Mouse (Mus musculus): Measurements from ENCODE around the gene Bpifb9a. TPM values are rescaled to one million over a fixed set of nuclear protein-coding genes. Genes with fewer than 3 reads are reported as not detected.
"Not testable (repeated sequence)": the region's sequence is repeated elsewhere in the genome, so short reads cannot be mapped to it uniquely, and the experiment has no call there.

Bpifb9a gene
- total RNA-seq (2017): not detected in 3 replicates

GRCm38 (mm10) chr2:154257554-154257953 is at the start of gene Bpifb9a:
Gene Bpifb9a, plus strand, starts transcription at chr2:154257854.
- not testable (repeated sequence) for ATAC-seq (replicated peaks; ENCODE audit: insufficient number of reproducible peaks, low FRiP score, low TSS enrichment, poor library complexity, severe bottlenecking)

- ATAC-seq (replicated peaks; ENCODE audit: insufficient number of reproducible peaks, low FRiP score, low TSS enrichment, poor library complexity, severe bottlenecking): no peak
Observed at GRCm38 (mm10) chr2:154209112-154209511, 48.5 kb upstream of the Bpifb9a start.

DNA sequence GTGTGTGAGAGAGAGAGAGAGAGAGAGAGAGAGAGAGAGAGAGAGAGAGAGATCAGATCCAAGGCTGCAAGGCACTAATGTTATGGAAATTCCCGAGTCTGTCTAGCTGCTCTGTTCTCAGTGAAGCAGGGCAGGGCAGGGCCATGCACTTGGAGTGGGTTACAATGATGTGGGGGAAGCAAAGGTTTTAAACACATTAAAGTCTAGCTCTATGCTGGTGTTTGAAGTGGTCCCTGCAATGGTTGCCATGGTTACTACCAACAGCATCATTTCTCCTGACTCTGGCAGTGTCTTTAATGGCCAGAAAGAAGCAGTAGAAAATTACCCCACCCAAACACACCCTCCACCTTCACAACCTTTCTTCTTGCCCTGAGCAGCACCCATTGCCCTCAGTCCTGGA is 46.5 kb upstream of the Bpifb9a start:
- ATAC-seq (replicated peaks; ENCODE audit: insufficient number of reproducible peaks, low FRiP score, low TSS enrichment, poor library complexity, severe bottlenecking): no peak

DNA sequence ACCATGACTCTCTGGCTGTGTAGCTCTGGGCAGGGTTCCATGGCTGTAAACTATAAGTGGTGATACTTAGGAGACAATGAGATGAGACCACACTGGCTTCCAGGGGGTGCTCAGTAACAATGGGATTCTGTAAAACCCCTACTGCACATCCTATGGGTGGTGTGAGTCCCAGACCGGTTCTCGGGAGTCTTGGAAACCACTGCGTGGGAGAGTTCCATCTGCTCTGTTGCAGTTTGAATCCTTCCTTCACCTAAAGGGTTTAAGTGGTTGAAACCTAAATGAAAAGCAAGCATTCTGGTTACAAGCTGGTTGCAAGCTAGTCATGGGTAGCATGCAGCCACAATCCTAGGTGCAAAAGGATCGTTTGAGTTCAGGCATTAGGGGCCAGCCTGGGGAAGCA is 45.8 kb upstream of the Bpifb9a start:
- no peak for ATAC-seq (replicated peaks; ENCODE audit: insufficient number of reproducible peaks, low FRiP score, low TSS enrichment, poor library complexity, severe bottlenecking)

DNA sequence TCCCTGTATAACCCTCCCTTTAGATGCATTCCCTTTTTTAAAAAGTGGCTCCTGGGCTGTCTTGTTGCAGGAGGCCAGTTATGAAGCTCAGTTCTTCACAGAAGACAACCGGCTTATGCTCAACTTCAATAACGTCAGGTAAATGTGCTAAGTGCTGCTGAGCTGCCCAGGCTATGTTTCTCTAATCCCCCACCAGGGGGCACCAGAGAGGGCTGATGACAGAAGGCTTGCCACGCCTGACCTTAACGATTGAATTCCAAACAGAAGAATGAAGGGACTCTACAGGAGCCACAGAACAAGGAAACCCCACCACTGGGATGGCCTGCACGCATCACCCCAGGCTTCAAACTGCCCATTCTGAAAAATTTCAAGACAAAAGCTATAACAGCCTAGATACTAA is 42.5 kb upstream of the Bpifb9a start:
- peak; percentile 59; the same call in 1 of the 2 replicates for ATAC-seq (replicated peaks; ENCODE audit: insufficient number of reproducible peaks, low FRiP score, low TSS enrichment, poor library complexity, severe bottlenecking)

DNA sequence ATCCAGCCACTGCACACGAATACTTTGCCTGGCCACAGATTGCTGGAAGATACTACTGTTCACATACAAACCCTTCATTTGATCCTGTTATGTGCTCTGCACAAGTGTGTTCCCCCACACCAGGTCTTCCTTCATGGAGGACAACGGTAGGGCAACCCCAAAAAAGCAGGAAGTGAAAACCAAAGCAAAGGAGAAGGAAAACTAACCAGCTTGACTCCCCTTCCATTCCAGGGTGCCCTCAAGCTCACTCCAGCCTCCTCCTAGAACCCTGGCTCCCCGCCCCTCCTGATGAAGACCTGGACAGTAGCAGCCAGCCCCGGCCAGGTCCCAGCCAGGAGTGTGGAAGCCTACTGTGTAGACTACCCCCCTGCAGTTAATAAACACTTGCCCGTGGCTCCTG is 37.7 kb upstream of the Bpifb9a start:
- no peak for ATAC-seq (replicated peaks; ENCODE audit: insufficient number of reproducible peaks, low FRiP score, low TSS enrichment, poor library complexity, severe bottlenecking)

DNA sequence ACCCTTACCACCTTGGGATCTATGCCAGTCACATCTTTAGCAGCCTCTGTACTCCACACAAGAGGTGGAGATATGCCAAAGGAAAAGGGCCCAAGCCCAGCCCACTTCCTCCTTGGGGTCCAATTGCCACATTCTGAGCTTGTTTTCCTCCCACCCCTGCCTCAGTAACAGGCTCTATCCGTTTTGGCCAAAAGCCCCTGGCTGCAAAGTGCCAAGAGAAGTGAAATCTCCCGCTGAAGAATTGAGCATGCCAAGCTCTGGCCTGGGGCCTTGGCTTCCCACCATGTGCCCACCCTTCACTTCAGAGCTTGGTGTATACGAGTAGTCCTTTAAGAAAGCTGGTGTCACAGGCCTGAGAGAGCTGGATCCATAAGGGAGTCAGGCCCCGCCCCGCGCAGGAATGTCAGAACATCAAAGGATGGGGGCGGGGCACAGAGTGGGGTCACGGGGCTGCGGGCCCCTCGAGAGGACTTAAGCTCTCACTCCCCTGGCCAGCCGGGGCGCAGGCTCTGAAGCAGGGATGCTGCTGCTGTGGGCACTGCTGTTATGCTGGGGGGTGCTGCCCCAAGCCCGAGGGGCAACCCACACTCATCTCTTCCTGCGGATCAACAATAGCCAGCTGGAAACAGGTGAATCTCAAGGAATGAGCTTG is 34.3 kb upstream of the Bpifb9a start, which contains the start of gene Bpifb5:
Gene Bpifb5 (plus strand): TSS at position 478 of the 652 bp plus-strand sequence.
- ATAC-seq (replicated peaks; ENCODE audit: insufficient number of reproducible peaks, low FRiP score, low TSS enrichment, poor library complexity, severe bottlenecking): no peak

- ATAC-seq (replicated peaks; ENCODE audit: insufficient number of reproducible peaks, low FRiP score, low TSS enrichment, poor library complexity, severe bottlenecking): no peak
Observed at GRCm38 (mm10) chr2:154223917-154224273, 33.8 kb upstream of the Bpifb9a start.

- ATAC-seq (replicated peaks; ENCODE audit: insufficient number of reproducible peaks, low FRiP score, low TSS enrichment, poor library complexity, severe bottlenecking): no peak
Observed at GRCm38 (mm10) chr2:154226991-154227390, 30.7 kb upstream of the Bpifb9a start.

- ATAC-seq (replicated peaks; ENCODE audit: insufficient number of reproducible peaks, low FRiP score, low TSS enrichment, poor library complexity, severe bottlenecking): no peak
Observed at GRCm38 (mm10) chr2:154227830-154228229, 29.8 kb upstream of the Bpifb9a start.

DNA sequence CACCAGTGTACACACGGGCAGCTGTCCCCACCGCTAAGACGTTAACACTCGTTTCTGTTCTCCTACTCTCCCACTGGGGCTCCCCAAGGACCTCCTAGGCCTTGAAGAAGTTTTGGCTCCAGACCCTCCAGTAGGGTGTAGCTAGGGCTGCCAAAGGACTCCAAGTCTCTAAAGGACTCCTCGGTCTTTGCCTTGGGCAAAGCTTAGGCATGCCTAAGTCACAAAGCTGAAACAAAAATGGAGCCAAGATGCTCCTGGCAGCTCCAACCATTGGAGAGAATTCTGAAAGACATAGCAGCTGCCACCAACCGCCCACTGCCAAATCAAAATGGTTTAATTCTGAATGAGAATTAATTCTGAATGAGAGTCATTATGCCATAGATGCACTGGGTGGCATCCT is 24.2 kb upstream of the Bpifb9a start:
- no peak for ATAC-seq (replicated peaks; ENCODE audit: insufficient number of reproducible peaks, low FRiP score, low TSS enrichment, poor library complexity, severe bottlenecking)

GRCm38 (mm10) chr2:154240771-154241170 is 16.9 kb upstream of the Bpifb9a start:
- ATAC-seq (replicated peaks; ENCODE audit: insufficient number of reproducible peaks, low FRiP score, low TSS enrichment, poor library complexity, severe bottlenecking): no peak

- not testable (repeated sequence) for ATAC-seq (replicated peaks; ENCODE audit: insufficient number of reproducible peaks, low FRiP score, low TSS enrichment, poor library complexity, severe bottlenecking)
Observed at GRCm38 (mm10) chr2:154242726-154243125, 14.9 kb upstream of the Bpifb9a start.

DNA sequence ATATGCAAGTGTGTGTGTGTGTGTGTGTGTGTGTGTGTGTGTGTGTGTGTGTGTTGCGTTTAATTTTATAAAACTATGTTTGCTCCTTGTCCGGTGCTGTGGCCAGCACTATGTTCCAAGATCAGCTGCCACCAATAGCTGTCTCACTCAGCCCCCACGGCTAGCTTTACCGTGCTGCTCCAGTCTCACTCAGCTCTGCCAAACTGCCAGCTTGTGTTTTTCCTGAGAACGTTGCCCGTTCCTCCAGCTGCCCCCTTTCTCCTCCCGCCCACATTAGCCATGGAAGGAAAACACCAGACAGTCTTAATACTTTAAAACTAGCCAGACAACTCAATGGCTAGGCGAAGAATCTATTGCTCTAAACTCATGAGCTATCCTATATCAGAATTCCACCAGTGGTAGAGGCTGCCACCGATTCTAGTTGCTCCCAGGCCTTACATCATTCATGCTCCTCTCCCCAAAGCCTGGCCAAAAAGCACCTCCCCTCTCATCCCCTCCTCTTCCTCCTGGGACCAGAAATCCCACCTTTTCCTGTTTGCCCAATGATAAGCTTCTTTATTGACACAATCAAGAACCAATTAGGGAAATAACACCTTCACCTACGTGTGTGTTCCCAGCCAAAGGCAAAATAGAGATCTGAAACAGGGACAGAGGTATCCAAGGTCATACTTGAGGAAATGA is 14.2 kb upstream of the Bpifb9a start:
- ATAC-seq (replicated peaks; ENCODE audit: insufficient number of reproducible peaks, low FRiP score, low TSS enrichment, poor library complexity, severe bottlenecking): no peak

DNA sequence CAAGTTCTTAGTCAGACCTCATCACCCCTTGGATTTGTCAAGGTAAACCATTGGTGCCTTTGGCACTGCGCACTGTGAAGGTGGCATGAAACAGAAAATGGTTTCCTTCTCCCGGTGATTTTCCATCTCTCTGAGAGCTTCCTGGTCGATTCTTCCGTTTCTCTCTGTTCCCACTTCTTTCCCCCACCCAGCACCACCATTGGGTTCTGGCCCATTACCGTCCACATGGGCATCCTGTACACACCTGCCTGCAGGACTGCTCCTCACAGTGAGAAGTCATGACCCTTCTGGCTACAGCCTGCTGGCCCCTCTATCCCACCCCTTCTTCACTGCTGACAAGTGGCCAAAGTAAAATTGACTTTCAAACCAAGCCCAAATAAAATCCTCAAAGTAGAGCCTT is 12.3 kb upstream of the Bpifb9a start:
- no peak for ATAC-seq (replicated peaks; ENCODE audit: insufficient number of reproducible peaks, low FRiP score, low TSS enrichment, poor library complexity, severe bottlenecking)

DNA sequence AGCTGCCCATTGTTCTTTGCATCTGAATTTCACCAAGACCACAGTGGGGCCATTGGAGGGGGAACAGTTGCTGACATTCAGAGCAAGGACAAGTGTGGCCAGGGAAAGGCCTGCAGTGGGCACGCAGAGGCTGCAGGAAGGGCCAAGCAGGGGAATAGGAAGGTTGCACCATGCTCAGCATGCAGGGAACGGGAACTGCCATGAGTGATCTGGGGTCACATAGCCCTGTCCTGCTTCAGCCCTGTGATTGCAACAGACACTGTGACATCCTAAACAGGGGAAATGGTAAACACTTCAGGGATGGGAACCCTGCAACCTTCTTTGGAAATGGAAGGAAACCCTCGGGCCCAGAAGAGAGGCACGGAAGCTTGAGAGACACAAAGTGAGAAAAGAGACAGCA is 2.4 kb upstream of the Bpifb9a start:
- ATAC-seq (replicated peaks; ENCODE audit: insufficient number of reproducible peaks, low FRiP score, low TSS enrichment, poor library complexity, severe bottlenecking): 0 out of 2 replicates have a peak, but pooled peaks have one; percentile 27

DNA sequence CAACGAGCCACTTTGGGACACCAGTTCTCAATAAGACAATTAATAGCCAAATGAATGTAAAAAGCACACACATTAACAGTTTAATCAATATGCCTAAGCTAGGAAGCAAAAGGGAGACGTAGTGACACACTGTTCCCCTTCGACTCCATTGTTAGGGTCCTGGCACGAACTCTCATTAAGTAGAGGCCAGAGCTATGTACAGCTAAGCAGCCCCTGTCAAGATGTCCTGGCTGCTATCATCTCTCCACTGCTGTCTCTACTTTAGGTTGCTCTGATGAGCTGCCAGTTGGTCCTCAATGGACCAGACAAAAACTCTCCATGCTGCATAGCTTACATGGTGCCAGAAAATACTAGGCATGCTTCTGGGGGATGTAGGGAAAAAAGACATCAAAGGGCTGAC is 1.9 kb upstream of the Bpifb9a start:
- ATAC-seq (replicated peaks; ENCODE audit: insufficient number of reproducible peaks, low FRiP score, low TSS enrichment, poor library complexity, severe bottlenecking): no peak

- peak; percentile 33; the same call in 1 of the 2 replicates for ATAC-seq (replicated peaks; ENCODE audit: insufficient number of reproducible peaks, low FRiP score, low TSS enrichment, poor library complexity, severe bottlenecking)
Observed at GRCm38 (mm10) chr2:154264397-154264796, 6.7 kb downstream of the Bpifb9a start.

- ATAC-seq (replicated peaks; ENCODE audit: insufficient number of reproducible peaks, low FRiP score, low TSS enrichment, poor library complexity, severe bottlenecking): not testable (repeated sequence)
Observed at GRCm38 (mm10) chr2:154291866-154292265, 34.2 kb downstream of the Bpifb9a start.

- ATAC-seq (replicated peaks; ENCODE audit: insufficient number of reproducible peaks, low FRiP score, low TSS enrichment, poor library complexity, severe bottlenecking): no peak
Observed at GRCm38 (mm10) chr2:154292833-154293232, 35.2 kb downstream of the Bpifb9a start.

Measured in monocyte, adult 5-6 weeks (primary cell).